Mouse (Mus musculus): ENCODE results near the gene Pcnx. TPM values are rescaled to one million over a fixed set of nuclear protein-coding genes. Genes with fewer than 3 reads are reported as not detected.

Pcnx gene
- polyA plus RNA-seq, 1 experiment from 2014 or later = 13.5 TPM

- no peaks in the 10 kb centered on the region for H3K9me3 ChIP-seq
- H3K36me3 ChIP-seq = no peaks in the 10 kb centered on the region
- ATAC-seq (ENCODE audit: low FRiP score, low read depth) = no peak
- no peaks in the 10 kb centered on the region for H3K4me1 ChIP-seq
- no peaks in the 10 kb centered on the region for H3K27me3 ChIP-seq
- H3K27ac ChIP-seq = no peak overlapping the region
- no peak overlapping the region for H3K4me3 ChIP-seq
- no peak overlapping the region for H3K4me2 ChIP-seq (replicated peaks)
- H3K9ac ChIP-seq = no peak overlapping the region
- 78% methylated on average over 8 of the region's 8 CpGs for WGBS
These were observed 23.7 kb upstream of the Pcnx start for GRCm38 (mm10) chr12:81836162-81836561.

GRCm38 (mm10) chr12:81837463-81837862 is 22.4 kb upstream of the Pcnx start:
- Histone ChIP-seq H3K9me3 (no peaks in the 10 kb centered on the region), H3K27ac (no peak overlapping the region), H3K9ac (no peak overlapping the region), H3K36me3 (no peaks in the 10 kb centered on the region), H3K4me3 (no peak overlapping the region), H3K27me3 (no peaks in the 10 kb centered on the region), H3K4me2 (replicated peaks) (no peak overlapping the region), H3K4me1 (no peaks in the 10 kb centered on the region)
- ATAC-seq (ENCODE audit: low FRiP score, low read depth) = no peak
- WGBS = 71% methylated on average over 5 of the region's 5 CpGs

GRCm38 (mm10) chr12:81839663-81840062 is 20.2 kb upstream of the Pcnx start:
- Histone ChIP-seq H3K9ac (no peak overlapping the region), H3K4me2 (replicated peaks) (no peak overlapping the region), H3K36me3 (no peaks in the 10 kb centered on the region), H3K4me1 (peaks cover 3% of the 10 kb centered on the region), H3K27ac (no peak overlapping the region), H3K9me3 (no peaks in the 10 kb centered on the region), H3K27me3 (no peaks in the 10 kb centered on the region), H3K4me3 (no peak overlapping the region)
- 91% methylated on average over 5 of the region's 5 CpGs for whole genome bisulfite sequencing
- no peak for ATAC-seq (ENCODE audit: low FRiP score, low read depth)

DNA sequence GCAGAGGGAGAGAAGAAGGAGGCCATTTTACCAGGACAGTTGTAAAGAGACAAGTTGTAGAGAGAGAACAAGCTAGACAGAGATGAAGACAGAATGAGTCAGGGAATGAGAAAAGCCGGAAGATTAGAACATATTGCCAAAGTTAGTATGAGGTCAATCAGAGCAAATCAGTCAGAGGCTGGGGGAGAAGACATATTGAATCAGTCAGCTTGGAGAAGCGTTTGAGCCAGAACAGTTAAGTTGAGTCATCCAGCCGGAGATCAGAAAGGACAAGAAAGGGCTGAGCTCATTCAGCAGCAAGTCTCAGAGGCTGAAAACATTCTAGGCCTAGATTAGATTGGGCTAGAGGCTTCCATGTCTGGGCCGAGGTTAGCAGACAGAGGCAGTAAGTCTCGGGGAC is 18.8 kb upstream of the Pcnx start:
- Histone ChIP-seq H3K9ac (no peak overlapping the region), H3K27me3 (no peaks in the 10 kb centered on the region), H3K9me3 (no peaks in the 10 kb centered on the region), H3K4me2 (replicated peaks) (no peak overlapping the region), H3K4me3 (no peak overlapping the region), H3K27ac (no peak overlapping the region), H3K36me3 (no peaks in the 10 kb centered on the region), H3K4me1 (peaks cover 13% of the 10 kb centered on the region)
- WGBS = 87% methylated on average over 5 of the region's 5 CpGs
- ATAC-seq (ENCODE audit: low FRiP score, low read depth) = no peak

- WGBS = 75% methylated on average over 5 of the region's 5 CpGs
- Histone ChIP-seq H3K4me1 (peaks cover 13% of the 10 kb centered on the region), H3K27me3 (no peaks in the 10 kb centered on the region), H3K36me3 (no peaks in the 10 kb centered on the region), H3K9me3 (no peaks in the 10 kb centered on the region), H3K4me3 (no peak overlapping the region), H3K9ac (no peak overlapping the region), H3K4me2 (replicated peaks) (no peak overlapping the region), H3K27ac (no peak overlapping the region)
- no peak for ATAC-seq (ENCODE audit: low FRiP score, low read depth)
These were observed 16.3 kb upstream of the Pcnx start for GRCm38 (mm10) chr12:81843501-81843900.

DNA sequence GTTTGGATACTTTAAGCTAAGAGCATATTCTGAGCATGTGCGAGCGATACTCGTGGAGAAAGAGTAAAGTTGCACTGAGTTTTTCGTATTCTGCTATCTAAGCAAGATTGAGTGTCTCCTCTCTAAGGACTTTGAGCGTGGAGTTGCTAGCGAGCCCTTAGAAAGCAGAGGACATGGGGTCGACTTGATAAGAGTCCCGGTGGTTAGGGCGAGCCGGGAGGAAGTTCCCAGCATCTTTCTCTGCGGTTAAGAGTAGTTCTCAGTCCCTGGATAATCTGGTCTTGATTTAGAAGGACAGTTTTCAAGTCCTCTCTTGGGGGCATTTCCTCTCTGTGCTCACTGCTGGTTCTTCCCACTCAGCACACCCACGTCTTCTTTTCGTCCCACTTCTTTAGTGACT is 15.3 kb upstream of the Pcnx start:
- Histone ChIP-seq H3K4me2 (replicated peaks) (peak overlapping the region; percentile 50), H3K9ac (no peak overlapping the region), H3K4me3 (0 out of 2 replicates have a peak overlapping the region, but pooled peaks have one; percentile 15), H3K36me3 (no peaks in the 10 kb centered on the region), H3K4me1 (peaks cover 13% of the 10 kb centered on the region), H3K27ac (no peak overlapping the region), H3K27me3 (no peaks in the 10 kb centered on the region), H3K9me3 (no peaks in the 10 kb centered on the region)
- 53% methylated on average over 13 of the region's 13 CpGs for WGBS
- no peak for ATAC-seq (ENCODE audit: low FRiP score, low read depth)

DNA sequence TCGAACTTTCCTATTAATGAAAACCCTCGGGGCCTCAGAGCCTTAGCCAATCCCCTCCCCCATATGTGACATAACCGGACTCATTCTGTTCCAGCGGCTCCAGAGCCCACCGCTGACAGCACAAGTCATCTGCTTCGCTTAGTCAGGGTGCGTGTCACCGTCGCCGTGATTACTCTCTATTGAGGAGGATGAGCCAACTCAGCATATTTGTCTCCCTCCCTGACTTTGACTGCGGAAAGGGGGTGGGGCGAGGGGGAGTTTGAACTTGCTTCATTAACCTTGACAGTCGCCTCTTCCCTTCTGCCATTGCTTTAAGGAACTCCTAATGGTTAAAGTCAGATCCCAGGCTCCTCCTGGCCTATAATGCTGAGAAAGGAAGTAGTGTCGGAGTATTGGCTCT is 14.8 kb upstream of the Pcnx start:
- no peak overlapping the region for H3K9ac ChIP-seq
- H3K27me3 ChIP-seq = no peaks in the 10 kb centered on the region
- H3K9me3 ChIP-seq = no peaks in the 10 kb centered on the region

DNA sequence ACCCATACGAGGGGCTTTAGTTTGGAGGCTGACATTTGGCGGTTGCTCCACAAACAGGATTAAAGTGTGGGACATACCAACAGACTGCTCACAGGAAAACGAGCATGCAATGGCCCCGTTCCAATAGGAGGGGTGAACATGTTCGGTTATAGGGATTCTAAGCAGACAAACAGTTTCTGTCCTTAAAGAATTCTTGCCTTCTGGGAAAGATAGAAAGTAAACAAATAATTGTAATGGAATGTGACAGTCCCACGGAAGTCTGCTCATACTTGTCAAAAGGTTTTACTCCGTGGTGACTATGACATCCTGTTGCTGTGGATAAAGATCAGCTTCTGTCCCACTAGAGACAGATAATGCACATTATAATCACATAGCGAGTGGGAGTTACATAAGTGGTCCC is 10.2 kb upstream of the Pcnx start:
- H3K27ac ChIP-seq = no peak overlapping the region
- H3K4me1 ChIP-seq = peaks cover 10% of the 10 kb centered on the region
- no peaks in the 10 kb centered on the region for H3K9me3 ChIP-seq
- H3K4me3 ChIP-seq = no peak overlapping the region
- H3K36me3 ChIP-seq = no peaks in the 10 kb centered on the region
- no peak for ATAC-seq (ENCODE audit: low FRiP score, low read depth)
- H3K27me3 ChIP-seq = 0 out of 2 replicates have a peak, but pooled peaks cover 2% of the 10 kb centered on the region
- no peak overlapping the region for H3K4me2 ChIP-seq (replicated peaks)
- WGBS = 67% methylated on average over 8 of the region's 8 CpGs
- H3K9ac ChIP-seq = no peak overlapping the region

More for the DNA sequence above, 14.8 kb upstream of the Pcnx start:
- peak overlapping the region; percentile 50 for H3K4me2 ChIP-seq (replicated peaks)
- no peak for ATAC-seq (ENCODE audit: low FRiP score, low read depth)
- H3K36me3 ChIP-seq = no peaks in the 10 kb centered on the region
- H3K4me3 ChIP-seq = 0 out of 2 replicates have a peak overlapping the region, but pooled peaks have one; percentile 15
- WGBS = 14% methylated on average over 14 of the region's 14 CpGs
- H3K4me1 ChIP-seq = peaks cover 13% of the 10 kb centered on the region
- H3K27ac ChIP-seq = no peak overlapping the region

DNA sequence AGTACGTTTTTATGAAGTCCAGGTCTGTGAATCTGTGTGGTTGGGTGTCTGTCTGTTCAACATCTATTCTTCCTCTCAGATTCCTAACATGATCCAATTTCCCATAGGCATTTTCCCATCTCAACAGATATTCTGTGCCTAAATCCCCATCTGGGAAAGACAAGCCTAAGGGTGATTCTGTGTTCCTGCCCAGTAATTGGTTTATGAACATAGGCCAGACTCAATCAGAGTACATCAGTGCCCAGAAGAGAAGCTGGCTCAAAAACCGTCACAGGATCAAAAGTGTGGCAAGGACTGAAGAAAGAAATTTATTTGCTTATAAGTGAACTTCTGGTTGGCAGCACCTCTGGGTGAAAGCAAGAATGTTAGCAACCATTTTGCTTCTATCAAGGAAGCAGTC is 7.3 kb upstream of the Pcnx start:
- Histone ChIP-seq H3K27ac (no peak overlapping the region), H3K4me2 (replicated peaks) (no peak overlapping the region), H3K27me3 (peaks cover 5% of the 10 kb centered on the region; the same call in 1 of the 2 replicates), H3K36me3 (no peaks in the 10 kb centered on the region), H3K4me3 (no peak overlapping the region), H3K9me3 (no peaks in the 10 kb centered on the region), H3K4me1 (peaks cover 12% of the 10 kb centered on the region), H3K9ac (no peak overlapping the region)
- 81% methylated on average over 2 of the region's 2 CpGs for WGBS
- ATAC-seq (ENCODE audit: low FRiP score, low read depth) = no peak

DNA sequence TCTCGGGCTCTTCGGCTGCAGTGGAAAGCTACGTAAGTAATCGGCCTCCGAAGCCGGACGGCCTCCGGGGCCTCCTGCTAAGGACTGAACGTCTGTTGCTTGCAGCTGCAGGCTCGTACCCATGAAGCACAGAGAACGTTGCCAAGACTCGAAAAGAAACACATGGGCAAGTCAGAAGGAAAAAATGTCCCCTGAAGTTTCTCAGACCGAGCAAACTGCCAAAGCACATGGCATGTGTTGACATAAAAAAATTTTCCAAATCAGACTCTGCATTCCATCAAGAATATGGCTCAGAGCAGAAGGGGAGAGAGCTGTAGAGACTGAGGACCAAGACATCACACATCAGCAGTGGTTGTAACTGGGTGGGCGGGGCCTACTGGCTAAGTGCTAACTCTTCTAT is 6.8 kb upstream of the Pcnx start:
- H3K9ac ChIP-seq = no peak overlapping the region
- WGBS = 64% methylated on average over 14 of the region's 14 CpGs
- H3K4me2 ChIP-seq (replicated peaks) = no peak overlapping the region
- no peaks in the 10 kb centered on the region for H3K9me3 ChIP-seq
- no peak overlapping the region for H3K4me3 ChIP-seq
- no peak for ATAC-seq (ENCODE audit: low FRiP score, low read depth)
- H3K27ac ChIP-seq = no peak overlapping the region
- no peaks in the 10 kb centered on the region for H3K36me3 ChIP-seq
- peaks cover 6% of the 10 kb centered on the region; the same call in 1 of the 2 replicates for H3K27me3 ChIP-seq
- peaks cover 16% of the 10 kb centered on the region for H3K4me1 ChIP-seq

GRCm38 (mm10) chr12:81853543-81853942 is 6.3 kb upstream of the Pcnx start:
- H3K9me3 ChIP-seq = no peaks in the 10 kb centered on the region
- ATAC-seq (ENCODE audit: low FRiP score, low read depth) = no peak
- 83% methylated on average over 9 of the region's 9 CpGs for WGBS
- H3K9ac ChIP-seq = no peak overlapping the region
- peaks cover 9% of the 10 kb centered on the region for H3K27me3 ChIP-seq
- H3K27ac ChIP-seq = no peak overlapping the region
- H3K4me1 ChIP-seq = peaks cover 19% of the 10 kb centered on the region
- H3K36me3 ChIP-seq = no peaks in the 10 kb centered on the region
- H3K4me2 ChIP-seq (replicated peaks) = no peak overlapping the region
- H3K4me3 ChIP-seq = no peak overlapping the region

- ATAC-seq (ENCODE audit: low FRiP score, low read depth) = no peak
- H3K9me3 ChIP-seq = no peaks in the 10 kb centered on the region
- H3K9ac ChIP-seq = no peak overlapping the region
- WGBS = 80% methylated on average over 8 of the region's 8 CpGs
- no peak overlapping the region for H3K4me3 ChIP-seq
- no peak overlapping the region for H3K27ac ChIP-seq
- no peaks in the 10 kb centered on the region for H3K36me3 ChIP-seq
- H3K27me3 ChIP-seq = peaks cover 12% of the 10 kb centered on the region
- peaks cover 27% of the 10 kb centered on the region for H3K4me1 ChIP-seq
- H3K4me2 ChIP-seq (replicated peaks) = no peak overlapping the region
These were observed 4.8 kb upstream of the Pcnx start for GRCm38 (mm10) chr12:81855031-81855430.

DNA sequence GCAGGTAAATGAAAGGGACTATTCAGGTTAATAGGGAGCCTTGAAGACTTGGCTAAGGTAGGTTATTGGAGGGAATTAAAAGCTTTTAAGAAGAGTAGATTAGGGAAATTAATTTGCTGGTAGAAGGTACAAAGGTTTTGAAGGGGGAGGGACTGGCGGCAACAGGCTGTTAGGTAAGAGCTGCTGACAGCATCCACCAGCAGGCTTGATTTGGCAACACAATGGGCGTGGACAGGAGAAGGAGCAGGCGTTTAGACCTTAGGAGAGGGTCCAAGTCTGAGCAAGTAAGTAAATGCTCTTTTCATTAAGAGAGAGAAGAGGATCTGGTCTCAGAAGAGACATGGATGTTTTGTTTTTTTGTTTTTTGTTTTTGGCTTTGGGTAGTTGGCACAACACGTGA is 3.1 kb upstream of the Pcnx start:
- Histone ChIP-seq H3K27ac (no peak overlapping the region), H3K9me3 (no peaks in the 10 kb centered on the region), H3K9ac (no peak overlapping the region), H3K4me1 (peaks cover 32% of the 10 kb centered on the region), H3K4me2 (replicated peaks) (no peak overlapping the region), H3K27me3 (peaks cover 12% of the 10 kb centered on the region), H3K36me3 (no peaks in the 10 kb centered on the region), H3K4me3 (no peak overlapping the region)
- no peak for ATAC-seq (ENCODE audit: low FRiP score, low read depth)
- WGBS = 27% methylated on average over 4 of the region's 4 CpGs

All from limb, embryonic 13.5 days (tissue).